Mouse (Mus musculus) testis, postnatal 10 days (tissue): ENCODE measurements around the gene Rdh19.
"Not testable (repeated sequence)": the region's sequence is repeated elsewhere in the genome, so short reads cannot be mapped to it uniquely, and the experiment has no call there.

Source experiments
- DNase-seq: peaks from one replicate; pipeline ENCODE4 v3.0.0; 2021; ENCODE audit warnings: low spot score

Rdh19 gene

GRCm38 (mm10) chr10:127849628-127850027 is at the start of gene Rdh19:
Gene Rdh19, plus strand, starts transcription at chr10:127849928.
- no peak for DNase-seq

- no peak for DNase-seq
These were observed 48.8 kb upstream of the Rdh19 start, which contains the start of gene Rdh16 for GRCm38 (mm10) chr10:127800891-127801290. Gene Rdh16, plus strand, starts transcription at chr10:127801152.

- DNase-seq, result no peak
These were observed 48.1 kb upstream of the Rdh19 start for GRCm38 (mm10) chr10:127801612-127802011.

GRCm38 (mm10) chr10:127802236-127802635 is 47.5 kb upstream of the Rdh19 start:
- no peak for DNase-seq

- no peak for DNase-seq
These were observed 45.3 kb upstream of the Rdh19 start for GRCm38 (mm10) chr10:127804416-127804815.

- no peak for DNase-seq
These were observed 33.8 kb upstream of the Rdh19 start for GRCm38 (mm10) chr10:127815888-127816287.

- DNase-seq, result not testable (repeated sequence)
These were observed 32.3 kb upstream of the Rdh19 start for GRCm38 (mm10) chr10:127817268-127817910.

GRCm38 (mm10) chr10:127821806-127822205 is 27.9 kb upstream of the Rdh19 start:
- not testable (repeated sequence) for DNase-seq

- peak; percentile 46 for DNase-seq
These were observed 24.3 kb upstream of the Rdh19 start for GRCm38 (mm10) chr10:127825386-127825785.

GRCm38 (mm10) chr10:127829121-127829520 is 20.6 kb upstream of the Rdh19 start:
- DNase-seq, result no peak

GRCm38 (mm10) chr10:127834186-127834585 is 15.5 kb upstream of the Rdh19 start:
- DNase-seq, result not testable (repeated sequence)

GRCm38 (mm10) chr10:127835292-127835691 is 14.4 kb upstream of the Rdh19 start:
- no peak for DNase-seq

GRCm38 (mm10) chr10:127837793-127838192 is 11.9 kb upstream of the Rdh19 start:
- not testable (repeated sequence) for DNase-seq

GRCm38 (mm10) chr10:127838539-127838938 is 11.2 kb upstream of the Rdh19 start:
- DNase-seq, result no peak

- DNase-seq, result no peak
These were observed 9.0 kb upstream of the Rdh19 start for GRCm38 (mm10) chr10:127840776-127841175.

- DNase-seq, result not testable (repeated sequence)
These were observed 3.8 kb upstream of the Rdh19 start for GRCm38 (mm10) chr10:127845945-127846344.

GRCm38 (mm10) chr10:127848089-127848488 is 1.6 kb upstream of the Rdh19 start:
- no peak for DNase-seq

GRCm38 (mm10) chr10:127856376-127856775 is 6.6 kb downstream of the Rdh19 start:
- no peak for DNase-seq

- DNase-seq, result no peak
These were observed 15.2 kb downstream of the Rdh19 start for GRCm38 (mm10) chr10:127864931-127865330.

- no peak for DNase-seq
These were observed 16.5 kb downstream of the Rdh19 start, which contains the start of gene Rdh16f2 for GRCm38 (mm10) chr10:127866232-127866631. Gene Rdh16f2, plus strand, starts transcription at chr10:127866474.

GRCm38 (mm10) chr10:127872484-127872883 is 22.8 kb downstream of the Rdh19 start:
- DNase-seq, result no peak

GRCm38 (mm10) chr10:127877681-127878080 is 28.0 kb downstream of the Rdh19 start:
- peak; percentile 63 for DNase-seq

GRCm38 (mm10) chr10:127878262-127879057 is 28.7 kb downstream of the Rdh19 start:
- no peak for DNase-seq
